Mouse (Mus musculus) testis, adult 2 months (tissue): Measurements from ENCODE around the gene Tbc1d23.

Source experiments
- CTCF ChIP-seq: fragments of 200-500 bp; IDR thresholded peaks from 2 replicates; pipeline ENCODE4 v1.5.1; 2012; ENCODE audit warnings: low read depth, mild to moderate bottlenecking, inconsistent platforms, low read length, moderate library complexity; ENCODE audit not compliant: control insufficient read depth, insufficient read depth, insufficient replicate concordance
- POLR2A ChIP-seq: fragments of 200-500 bp; IDR thresholded peaks from 2 replicates; pipeline ENCODE4 v1.6.1; 2012; ENCODE audit warnings: low read depth, mild to moderate bottlenecking, inconsistent platforms, low read length, moderate library complexity; ENCODE audit not compliant: control insufficient read depth

- TF ChIP-seq CTCF (no peak), POLR2A (no peak)
Observed at GRCm38 (mm10) chr16:57151437-57151836, 79.9 kb downstream of the Tbc1d23 start.
